Mouse (Mus musculus) C2C12 (cell line): ENCODE results near the gene BC037034. TPM values are rescaled to one million over a fixed set of nuclear protein-coding genes. Genes with fewer than 3 reads are reported as not detected.

Experiments
- H3K27me3 ChIP-seq: one replicate; pipeline ENCODE4 v1.6.1; 2011; ENCODE audit not compliant: control insufficient read depth, insufficient read depth, insufficient read length
- H3K36me3 ChIP-seq: one replicate; pipeline ENCODE4 v1.6.1; 2011; ENCODE audit not compliant: control insufficient read depth, insufficient read depth
- H3K4me3 ChIP-seq: one replicate; pipeline ENCODE4 v1.5.1; 2011; ENCODE audit warnings: mild to moderate bottlenecking, control low read depth; ENCODE audit not compliant: poor library complexity, insufficient read depth, severe bottlenecking
- H3K79me2 ChIP-seq: one replicate; pipeline ENCODE4 v1.6.1; 2011; ENCODE audit not compliant: control insufficient read depth, insufficient read depth
- H3K79me3 ChIP-seq: one replicate; pipeline ENCODE4 v1.6.1; 2011; ENCODE audit warnings: low read depth, control low read depth
- H3ac ChIP-seq: one replicate; pipeline ENCODE3; 2011; ENCODE audit warnings: low read depth; ENCODE audit not compliant: control insufficient read depth, insufficient read length
- CEBPB ChIP-seq: IDR thresholded peaks from one replicate; pipeline ENCODE4 v1.6.1; 2011; ENCODE audit warnings: low read depth, mild to moderate bottlenecking, control low read depth, moderate library complexity
- CTCF ChIP-seq: IDR thresholded peaks from one replicate; pipeline ENCODE4 v1.5.1; 2011; ENCODE audit not compliant: control insufficient read depth, insufficient read depth, insufficient read length
- FOSL1 ChIP-seq: IDR thresholded peaks from one replicate; pipeline ENCODE4 v1.8.0; 2011; ENCODE audit warnings: mild to moderate bottlenecking, low read length; ENCODE audit not compliant: poor library complexity, insufficient read depth, severe bottlenecking
- MAX ChIP-seq: IDR thresholded peaks from one replicate; pipeline ENCODE4 v1.6.1; 2011; ENCODE audit warnings: mild to moderate bottlenecking, control low read depth
- MYOD1 ChIP-seq: IDR thresholded peaks from one replicate; pipeline ENCODE4 v1.6.1; 2011; ENCODE audit warnings: low read depth; ENCODE audit not compliant: control insufficient read depth, insufficient read length
- MYOG ChIP-seq: IDR thresholded peaks from one replicate; pipeline ENCODE4 v1.6.1; 2011; ENCODE audit not compliant: control insufficient read depth, insufficient read length; ENCODE audit errors: extremely low read depth
- USF1 ChIP-seq: IDR thresholded peaks from one replicate; pipeline ENCODE4 v1.6.1; 2011; ENCODE audit warnings: low read depth, mild to moderate bottlenecking, control low read depth, moderate library complexity
- polyA plus RNA-seq: library from polyadenylated mRNA; unstranded; fragments of >200 nt; fragmentation: generic; extraction: Trizol; gene quantifications from one replicate; pipeline ENCODE4 v1.2.1, GENCODE M21; 2012; ENCODE audit warnings: missing spikeins

Gene BC037034
- polyA plus RNA-seq, 1 experiment = 6.8 TPM

DNA sequence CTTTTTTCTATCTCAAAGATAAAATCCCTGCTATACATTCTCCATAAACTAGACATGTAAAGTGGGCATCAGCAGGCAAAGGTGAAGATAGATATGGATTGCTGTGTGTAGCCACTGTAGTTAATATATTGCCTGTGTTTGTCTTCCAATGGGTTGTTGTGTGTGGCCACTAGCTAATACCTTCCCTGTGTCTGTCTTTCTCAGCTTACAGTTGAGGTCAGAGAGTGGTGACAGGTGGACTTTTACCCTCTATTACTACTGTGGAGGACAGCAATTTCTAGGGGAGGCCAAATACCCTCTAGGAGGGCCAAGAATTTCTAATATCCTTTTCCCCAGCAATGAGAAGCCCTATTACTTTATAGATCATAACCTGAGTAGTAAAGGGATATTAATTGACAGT, 29.6 kb downstream of the BC037034 start:
- Histone ChIP-seq H3K27me3 (no peaks in the 10 kb centered on the region), H3ac (no peak overlapping the region), H3K79me3 (no peaks in the 10 kb centered on the region), H3K79me2 (no peaks in the 10 kb centered on the region), H3K4me3 (no peak overlapping the region), H3K36me3 (no peaks in the 10 kb centered on the region)
- TF ChIP-seq FOSL1 (no peak), MYOD1 (no peak), USF1 (no peak), CTCF (no peak), MYOG (no peak), MAX (no peak), CEBPB (no peak)

DNA sequence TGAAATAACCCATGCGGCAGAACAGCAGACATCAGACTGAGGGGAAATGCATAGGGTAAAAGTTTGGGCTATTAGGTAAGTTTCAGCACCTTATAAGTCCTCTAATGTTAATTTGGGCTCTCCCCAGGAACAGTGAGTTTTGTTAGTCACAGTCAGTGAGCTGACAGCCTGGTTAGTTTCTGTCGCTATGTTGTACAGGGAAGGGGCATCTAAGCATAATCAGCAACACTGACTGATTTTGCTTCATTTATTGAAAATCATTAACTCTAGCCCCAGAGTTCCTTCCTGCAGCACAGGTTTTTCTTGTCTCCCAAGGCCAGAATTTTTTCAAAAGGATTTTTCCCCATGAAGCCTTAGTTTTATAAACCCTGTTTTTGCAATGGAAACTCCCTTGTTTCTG, 30.1 kb downstream of the BC037034 start:
- no peaks in the 10 kb centered on the region for H3K79me2 ChIP-seq
- TF ChIP-seq CTCF (no peak), MYOD1 (no peak), MAX (no peak), FOSL1 (no peak), MYOG (no peak)
- no peak overlapping the region for H3K4me3 ChIP-seq
- no peaks in the 10 kb centered on the region for H3K27me3 ChIP-seq
- no peaks in the 10 kb centered on the region for H3K79me3 ChIP-seq
- H3K36me3 ChIP-seq = no peaks in the 10 kb centered on the region
- no peak overlapping the region for H3ac ChIP-seq

DNA sequence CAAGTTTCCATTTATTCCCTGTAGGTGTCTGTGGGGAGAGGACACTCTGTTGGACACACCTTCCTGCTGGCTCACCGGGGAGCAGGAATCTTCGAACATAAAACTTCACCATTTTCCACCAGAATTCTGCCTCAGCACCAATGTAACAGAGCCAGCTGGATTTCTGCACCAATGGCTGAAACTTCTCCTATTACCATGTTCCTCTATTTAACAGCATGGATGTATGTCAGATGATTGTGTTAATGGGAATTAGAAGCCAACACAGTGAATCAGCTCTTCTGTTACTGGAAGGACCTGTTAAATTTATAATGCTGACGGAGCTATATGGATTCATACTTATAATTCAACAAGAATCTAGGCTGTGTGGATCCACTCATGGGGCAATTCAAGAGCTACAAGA, 34.3 kb downstream of the BC037034 start:
- Histone ChIP-seq H3ac (no peak overlapping the region), H3K36me3 (no peaks in the 10 kb centered on the region), H3K4me3 (no peak overlapping the region), H3K27me3 (no peaks in the 10 kb centered on the region), H3K79me2 (no peaks in the 10 kb centered on the region), H3K79me3 (no peaks in the 10 kb centered on the region)
- TF ChIP-seq USF1 = no peak
- TF ChIP-seq MYOG = no peak
- no peak for TF ChIP-seq MAX
- TF ChIP-seq MYOD1 = no peak
- no peak for TF ChIP-seq CEBPB
- no peak for TF ChIP-seq CTCF
- no peak for TF ChIP-seq FOSL1

GRCm38 (mm10) chr5:138228026-138228425, 35.8 kb downstream of the BC037034 start:
- no peaks in the 10 kb centered on the region for H3K79me2 ChIP-seq
- H3K79me3 ChIP-seq = no peaks in the 10 kb centered on the region
- TF ChIP-seq MYOD1 = no peak
- TF ChIP-seq MYOG = no peak
- no peak for TF ChIP-seq CEBPB
- TF ChIP-seq FOSL1 = no peak
- TF ChIP-seq USF1 = no peak
- no peak for TF ChIP-seq CTCF
- TF ChIP-seq MAX = no peak
- no peak overlapping the region for H3ac ChIP-seq
- H3K36me3 ChIP-seq = no peaks in the 10 kb centered on the region
- H3K4me3 ChIP-seq = no peak overlapping the region
- no peaks in the 10 kb centered on the region for H3K27me3 ChIP-seq

DNA sequence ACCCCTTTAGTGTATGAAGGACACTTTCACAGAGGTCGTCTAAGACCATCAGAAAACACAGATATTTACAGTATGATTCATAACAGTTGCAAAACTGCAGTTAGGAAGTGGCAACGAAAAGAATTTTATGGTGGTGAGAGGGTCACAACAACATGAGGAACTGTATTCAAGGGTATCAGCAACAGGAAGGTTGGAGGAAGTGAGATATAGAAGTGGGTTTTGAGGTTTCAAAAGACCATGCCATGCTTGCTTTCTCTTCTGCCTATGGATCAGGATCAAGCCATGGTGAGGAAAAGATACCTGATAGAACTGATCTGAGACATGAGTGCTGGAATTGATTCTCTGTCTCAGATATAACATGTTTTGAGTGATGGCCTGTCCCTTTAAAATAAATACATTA, 36.5 kb downstream of the BC037034 start:
- Histone ChIP-seq H3K79me3 (no peaks in the 10 kb centered on the region), H3K4me3 (no peak overlapping the region), H3K36me3 (no peaks in the 10 kb centered on the region), H3ac (no peak overlapping the region), H3K27me3 (no peaks in the 10 kb centered on the region), H3K79me2 (no peaks in the 10 kb centered on the region)
- TF ChIP-seq CTCF (no peak), MYOG (no peak), CEBPB (no peak), MYOD1 (no peak), FOSL1 (no peak), MAX (no peak), USF1 (no peak)

DNA sequence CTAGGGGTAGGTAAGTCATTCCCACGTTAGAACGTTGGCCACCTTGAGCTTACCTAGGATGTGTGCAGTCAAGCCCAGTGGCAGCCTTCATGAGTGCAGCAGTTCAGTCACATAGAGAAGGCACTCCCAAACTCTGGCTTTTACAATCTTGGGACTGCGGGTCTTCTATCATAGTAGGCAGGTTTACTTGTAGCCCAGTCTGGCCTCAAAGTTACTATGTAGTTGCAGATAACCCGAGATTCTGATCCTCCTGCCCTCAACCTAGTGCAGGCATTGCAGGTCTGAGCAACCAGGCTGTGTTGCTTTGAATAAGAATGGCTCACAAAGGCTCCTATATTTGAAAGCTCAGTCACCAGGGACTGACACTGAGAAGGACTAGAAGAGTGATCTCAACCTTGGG, 37.3 kb downstream of the BC037034 start:
- H3K79me2 ChIP-seq = no peaks in the 10 kb centered on the region
- no peaks in the 10 kb centered on the region for H3K27me3 ChIP-seq
- H3K4me3 ChIP-seq = no peak overlapping the region
- no peak overlapping the region for H3ac ChIP-seq
- no peaks in the 10 kb centered on the region for H3K36me3 ChIP-seq
- no peak for TF ChIP-seq MAX
- no peak for TF ChIP-seq CEBPB
- no peak for TF ChIP-seq USF1
- TF ChIP-seq MYOG = no peak
- no peak for TF ChIP-seq CTCF
- TF ChIP-seq FOSL1 = no peak
- no peaks in the 10 kb centered on the region for H3K79me3 ChIP-seq
